Mouse (Mus musculus) monocyte, adult 2 months (primary cell): ENCODE data around the gene Mid1.

ENCODE experiments used
- DNase-seq, 2 experiments: peaks; one replicate each; pipeline ENCODE4 v3.0.0; 2022; ENCODE audit warnings: low spot score in 2 of 2, low read depth in 1 of 2

Gene Mid1

DNA sequence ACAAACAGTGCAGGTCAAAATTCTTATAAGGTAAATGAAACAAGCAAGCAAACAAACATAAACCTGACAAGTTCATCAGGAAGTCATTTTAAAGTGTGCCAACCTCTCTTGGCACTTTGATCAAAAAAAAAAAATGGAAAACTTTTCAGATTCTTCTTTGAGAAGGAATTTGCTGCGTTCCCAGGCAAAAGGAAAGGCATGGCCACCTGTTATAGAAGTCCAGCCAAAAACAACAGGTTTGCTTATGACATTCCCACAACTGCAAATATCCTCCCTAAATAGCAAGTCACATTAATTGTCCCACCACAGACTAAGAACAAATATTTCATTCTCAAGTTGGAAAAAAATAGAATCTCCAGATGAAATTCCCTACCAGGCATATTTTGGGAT is 197.2 kb downstream of the Mid1 start:
- DNase-seq, result no peak

DNA sequence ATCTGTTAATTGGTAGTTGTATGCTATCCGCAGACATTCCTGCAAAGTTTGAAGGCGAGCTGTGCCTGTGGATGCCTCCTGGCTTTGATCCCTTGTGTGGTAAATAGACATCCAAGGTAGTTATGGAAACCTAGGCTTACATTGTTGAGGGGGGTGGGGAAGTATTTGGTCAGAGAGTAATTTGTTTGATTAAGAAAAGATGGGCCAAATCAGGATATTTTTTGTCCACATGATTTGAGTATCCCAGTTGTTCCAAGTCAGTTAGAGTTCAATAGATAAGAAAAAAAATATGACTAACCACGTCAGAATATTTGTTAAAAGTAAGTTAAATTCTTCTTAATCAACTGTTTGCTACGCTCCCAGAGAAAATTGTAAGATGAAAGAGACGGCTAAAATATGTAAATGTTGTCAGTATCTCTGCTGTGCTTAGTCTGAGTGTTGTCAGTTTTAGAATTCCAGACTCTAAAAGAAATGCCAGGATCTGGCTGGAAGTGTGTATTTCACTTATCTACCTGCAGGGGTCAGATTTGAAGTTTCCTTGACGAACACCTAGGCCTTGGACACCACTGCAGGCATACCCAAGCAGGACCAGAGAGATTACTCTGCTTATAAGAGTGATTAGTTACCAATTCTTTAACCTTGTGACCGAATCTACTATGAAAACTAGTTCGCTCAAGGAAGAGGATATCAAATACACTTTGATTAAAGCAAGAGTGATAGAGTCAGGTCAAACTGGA is 198.7 kb downstream of the Mid1 start:
- no peak for DNase-seq

DNA sequence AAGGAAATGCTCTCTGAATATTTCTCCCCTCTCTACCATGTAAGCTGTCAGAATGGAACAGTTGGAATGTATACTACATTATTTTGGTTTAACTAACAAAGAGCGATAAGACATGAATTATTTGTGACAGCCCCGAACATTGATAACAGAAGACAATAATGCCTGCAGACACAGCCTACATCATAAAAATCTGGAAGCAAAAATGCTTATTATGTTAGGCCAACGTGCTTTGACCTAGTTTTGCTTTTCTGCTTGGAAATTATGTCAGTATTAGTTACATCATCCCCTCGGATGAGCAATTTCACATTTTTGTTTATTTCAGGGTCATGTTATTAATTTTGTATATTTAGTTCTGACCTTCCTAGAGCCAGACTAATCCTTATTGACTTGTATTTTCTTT is 205.5 kb downstream of the Mid1 start:
- no peak for DNase-seq

DNA sequence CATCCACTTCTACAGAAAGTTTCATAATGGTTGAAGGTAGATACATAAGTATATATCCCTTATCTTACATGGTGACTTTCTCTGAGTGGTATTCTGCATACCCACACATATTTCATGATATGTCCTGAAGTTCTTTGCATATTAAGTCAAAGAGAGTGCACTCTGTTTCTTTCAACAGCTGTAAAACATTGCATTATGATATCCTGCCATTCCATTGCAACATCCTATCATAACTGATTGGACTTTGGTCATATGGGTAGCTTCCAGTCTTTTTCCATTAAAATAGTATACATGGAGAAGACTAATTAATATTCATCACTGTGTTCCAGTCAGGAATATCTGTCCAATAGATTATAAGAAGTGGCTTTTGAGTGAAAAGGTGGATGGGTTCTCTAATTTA is 207.1 kb downstream of the Mid1 start:
- DNase-seq, result no peak

DNA sequence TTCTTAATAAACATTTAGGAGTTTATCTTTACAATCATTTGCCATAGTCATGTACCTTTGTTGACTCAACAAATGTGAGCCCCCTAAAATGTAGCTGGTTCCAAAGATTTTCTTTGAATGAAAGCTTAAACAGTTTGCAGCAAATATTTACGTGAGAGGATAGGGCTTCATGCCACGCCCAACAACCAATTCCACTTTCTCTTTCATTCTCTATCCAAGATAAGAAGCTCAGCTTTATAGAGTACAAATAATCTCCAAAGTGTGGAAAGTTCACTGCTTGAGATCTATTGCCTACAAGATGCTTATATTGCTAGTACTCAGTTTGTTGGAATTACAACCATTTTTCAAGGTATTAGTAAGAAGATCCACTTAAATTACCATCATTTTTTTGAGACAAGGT is 207.6 kb downstream of the Mid1 start:
- DNase-seq, result no peak

DNA sequence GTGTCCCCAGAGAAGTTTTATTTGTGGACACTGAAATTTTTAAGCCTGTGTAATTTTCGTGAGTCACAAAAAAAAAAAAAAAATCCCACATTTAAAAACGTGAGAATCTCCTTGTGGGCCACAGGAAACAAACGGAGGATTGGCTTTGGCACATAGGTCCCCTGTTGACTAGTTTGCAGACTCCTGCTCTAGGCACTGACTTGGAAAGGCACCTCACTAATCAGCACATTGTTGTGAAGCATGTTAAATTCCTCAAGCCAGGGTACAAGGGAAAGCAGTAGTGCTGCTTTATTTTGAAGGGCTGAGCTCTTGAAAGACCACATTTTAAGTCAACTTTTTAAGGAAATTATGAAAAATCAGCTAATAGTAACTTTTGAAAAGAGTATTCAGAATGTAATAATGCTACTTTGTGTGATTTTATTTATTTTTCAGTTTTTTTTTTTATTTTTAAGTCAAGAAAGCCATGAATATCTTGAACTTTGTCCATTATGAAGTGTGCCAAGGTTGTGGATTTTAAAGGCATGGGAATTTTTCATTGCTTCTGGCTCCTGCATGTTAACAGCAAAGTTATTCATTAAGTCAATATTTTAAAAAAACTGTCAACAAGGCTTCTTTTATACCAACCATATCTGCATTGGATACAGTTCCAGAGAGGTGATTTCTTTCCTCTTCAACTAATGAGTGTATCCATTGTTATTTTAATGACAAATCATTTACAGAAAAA is 214.4 kb downstream of the Mid1 start:
- DNase-seq, result no peak

DNA sequence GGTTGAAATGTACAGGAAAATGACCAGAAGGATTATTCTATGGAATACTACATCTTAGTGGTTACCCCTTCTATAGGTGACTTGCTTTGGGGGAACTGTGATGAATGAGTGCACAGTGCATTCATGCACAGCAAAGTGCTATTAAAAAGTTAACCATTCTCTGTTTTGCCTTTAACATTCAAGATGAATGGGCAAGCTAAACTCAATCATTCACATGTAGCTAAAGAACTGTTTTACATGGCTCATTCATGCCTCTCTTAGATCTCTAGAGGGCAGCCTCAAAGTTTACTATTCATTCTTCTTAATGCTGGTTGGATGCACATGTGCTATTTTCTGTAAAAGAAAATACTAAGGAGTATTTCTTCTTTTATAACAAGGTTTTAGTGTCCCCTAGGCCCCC is 217.9 kb downstream of the Mid1 start:
- DNase-seq, result no peak

DNA sequence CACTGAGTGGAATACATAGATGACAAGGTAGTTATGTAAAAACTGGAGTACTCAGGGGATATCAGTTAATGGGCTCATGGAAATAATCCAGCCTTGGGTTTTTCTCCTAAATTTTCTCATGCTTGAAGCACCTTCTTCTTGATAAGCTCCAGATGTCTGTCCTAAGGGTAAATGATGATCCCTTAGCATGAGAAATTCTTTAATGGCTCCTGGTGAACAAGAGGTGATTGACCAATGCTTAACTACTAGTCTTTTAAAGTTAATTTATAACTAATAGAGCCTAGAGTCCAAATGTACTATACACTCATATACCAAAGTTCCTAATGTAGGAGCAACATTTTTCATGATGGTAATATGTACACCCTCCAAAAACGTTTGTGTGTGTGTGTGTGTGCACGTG is 218.7 kb downstream of the Mid1 start:
- DNase-seq, result no peak

DNA sequence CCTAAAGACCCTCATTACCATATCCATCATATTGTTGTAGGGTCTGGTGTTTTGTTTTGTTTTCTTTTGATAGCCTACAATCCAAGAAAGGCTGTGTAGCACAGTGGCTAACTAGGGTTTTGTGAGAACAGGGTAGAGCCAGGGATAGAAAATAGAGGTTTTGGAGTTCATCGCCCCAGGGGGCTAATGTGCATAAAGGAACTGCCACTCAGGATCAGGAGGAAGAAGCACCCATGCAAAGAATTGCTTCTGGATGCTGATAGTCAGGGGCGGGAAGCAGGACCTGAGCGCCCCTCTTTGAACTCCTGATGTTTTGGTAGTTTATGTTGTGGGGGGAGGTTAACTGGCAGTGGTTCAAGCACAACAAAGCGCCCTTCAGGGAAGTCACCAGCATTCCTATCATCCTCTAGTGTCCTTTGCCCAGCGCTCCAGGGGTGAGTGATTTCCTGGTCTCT is 221.1 kb downstream of the Mid1 start:
- DNase-seq, result no peak

DNA sequence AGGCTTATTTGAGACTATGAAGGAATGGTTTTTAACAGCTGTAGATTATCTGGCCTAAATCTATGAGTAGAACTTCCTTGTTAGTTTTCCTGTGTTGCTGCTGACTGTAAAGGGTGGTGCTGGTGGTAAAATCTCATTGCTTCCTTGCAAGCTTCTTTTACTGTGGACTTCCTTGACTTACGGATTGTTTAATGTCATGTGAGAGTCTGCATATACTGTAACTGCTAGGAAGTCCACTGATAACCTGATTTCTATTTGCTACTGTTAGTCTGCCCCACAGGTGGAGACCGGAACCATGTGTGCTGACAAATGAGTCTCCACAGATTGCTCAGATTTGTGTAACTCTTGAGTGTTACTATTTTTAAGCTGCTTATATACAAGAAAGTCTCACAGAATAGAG is 224.9 kb downstream of the Mid1 start:
- DNase-seq, result no peak

DNA sequence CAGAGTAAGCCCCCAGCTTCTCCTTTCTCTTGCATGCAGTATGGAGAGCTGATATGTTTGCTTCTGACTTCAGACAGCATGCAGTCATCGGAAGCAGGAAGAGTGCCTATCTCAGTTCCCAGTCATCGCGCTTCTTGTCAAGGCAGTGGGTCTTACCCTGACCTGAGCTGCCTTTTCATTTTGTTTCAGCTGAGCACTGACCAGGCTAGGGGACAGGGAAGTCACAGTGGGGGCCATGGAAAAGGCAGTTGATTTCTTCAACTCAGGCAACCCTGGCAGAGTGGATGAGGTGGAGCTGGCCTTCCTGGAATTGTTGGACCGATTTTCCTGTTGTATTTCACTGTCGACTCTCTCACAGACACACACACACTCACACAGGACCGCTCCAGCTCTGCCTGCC is 230.7 kb downstream of the Mid1 start:
- DNase-seq, result no peak

DNA sequence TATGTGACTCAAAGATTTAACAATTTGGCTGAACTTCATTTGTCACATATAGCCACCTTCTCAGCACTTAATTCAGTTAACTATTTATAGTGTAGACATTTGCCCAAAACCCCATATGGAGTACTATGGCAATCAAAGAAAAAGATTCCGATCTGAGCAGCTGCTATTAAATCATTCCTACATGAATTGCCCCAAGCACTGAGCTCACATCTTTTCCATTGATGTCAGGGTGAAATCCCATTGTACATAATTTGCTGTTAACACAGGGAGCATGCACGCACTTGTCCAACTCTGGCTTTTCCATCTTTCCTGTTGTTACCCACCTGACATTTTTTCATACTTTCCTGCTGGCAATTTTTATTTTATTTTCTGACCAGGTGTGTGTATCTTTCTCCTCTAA is 237.5 kb downstream of the Mid1 start:
- no peak for DNase-seq

DNA sequence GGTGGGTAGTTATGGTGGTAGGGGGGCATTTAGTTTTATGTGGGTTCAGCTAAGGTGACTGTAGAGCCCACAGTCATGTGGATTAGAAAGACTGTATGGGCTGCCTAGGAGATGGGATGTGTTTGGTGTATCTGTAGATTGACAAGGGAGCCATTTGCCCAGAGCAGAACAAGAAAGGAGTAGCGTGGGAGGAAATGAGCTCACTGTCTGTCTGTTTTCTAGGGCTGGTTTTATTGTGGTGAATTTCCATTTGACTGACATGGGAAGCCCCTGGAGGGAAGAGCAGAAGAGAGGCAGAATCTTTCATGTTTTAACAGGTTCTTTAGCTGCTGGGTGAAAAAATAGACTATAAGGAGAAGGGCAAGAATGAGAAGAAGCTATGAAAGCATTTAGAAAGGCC is 238.4 kb downstream of the Mid1 start:
- DNase-seq, result no peak

DNA sequence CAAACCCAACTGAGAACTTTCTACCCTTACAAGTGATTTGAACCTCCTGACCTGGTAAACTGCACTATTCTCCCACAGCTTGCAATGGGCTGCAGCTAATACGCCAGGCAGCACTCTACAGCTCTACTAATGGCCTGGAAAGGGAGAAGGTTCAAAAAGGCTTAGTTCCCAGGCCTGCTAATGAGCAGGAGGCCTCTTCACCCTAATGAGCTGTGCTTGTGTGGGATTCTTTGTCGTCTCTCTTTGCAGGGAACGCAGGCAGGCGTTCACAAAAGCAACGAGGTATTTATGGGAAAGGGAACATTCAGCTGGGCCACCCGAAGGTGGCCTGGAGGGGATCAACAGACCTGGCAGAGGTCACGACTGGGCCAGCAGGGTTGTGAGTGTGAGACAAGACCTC is 240.6 kb downstream of the Mid1 start:
- no peak for DNase-seq

DNA sequence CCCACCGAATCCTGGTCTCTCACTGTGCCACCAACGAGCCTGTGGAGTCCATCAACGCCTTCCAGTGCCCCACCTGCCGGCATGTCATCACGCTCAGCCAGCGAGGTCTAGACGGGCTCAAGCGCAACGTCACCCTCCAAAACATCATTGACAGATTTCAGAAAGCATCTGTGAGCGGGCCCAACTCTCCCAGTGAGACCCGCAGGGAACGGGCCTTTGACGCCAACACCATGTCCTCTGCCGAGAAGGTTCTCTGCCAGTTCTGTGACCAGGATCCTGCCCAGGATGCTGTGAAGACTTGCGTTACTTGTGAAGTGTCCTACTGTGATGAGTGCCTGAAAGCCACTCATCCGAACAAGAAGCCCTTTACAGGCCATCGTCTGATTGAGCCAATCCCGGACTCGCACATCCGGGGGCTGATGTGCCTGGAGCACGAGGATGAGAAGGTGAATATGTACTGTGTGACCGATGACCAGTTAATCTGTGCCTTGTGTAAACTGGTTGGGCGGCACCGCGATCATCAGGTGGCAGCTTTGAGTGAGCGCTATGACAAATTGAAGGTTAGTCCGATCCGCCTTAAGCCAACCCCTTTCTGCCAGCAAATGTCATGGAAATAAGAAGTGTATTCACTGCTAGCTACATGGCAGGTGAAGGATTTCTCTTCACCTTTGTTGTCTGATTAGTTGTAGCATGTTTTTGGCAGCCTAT is 242.3 kb downstream of the Mid1 start:
- no peak for DNase-seq

DNA sequence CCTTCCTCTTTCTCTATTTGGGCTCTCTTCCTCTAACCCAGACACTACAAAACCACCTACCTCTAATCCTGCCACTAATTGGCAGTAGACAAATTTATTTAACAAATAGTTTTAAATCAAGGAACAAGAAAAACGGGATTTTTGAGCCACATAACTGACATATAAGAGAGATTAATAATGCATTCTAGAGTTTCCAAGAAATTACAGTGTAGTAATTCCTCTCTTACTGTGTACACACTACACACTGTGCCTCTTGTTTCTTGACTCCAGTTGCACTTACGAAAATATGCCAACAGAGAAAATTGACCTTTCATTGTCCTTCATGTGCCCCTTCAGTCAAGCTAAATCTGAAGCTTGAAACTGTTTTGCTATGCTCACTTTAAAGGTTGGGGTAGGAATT is 245.9 kb downstream of the Mid1 start:
- no peak for DNase-seq

DNA sequence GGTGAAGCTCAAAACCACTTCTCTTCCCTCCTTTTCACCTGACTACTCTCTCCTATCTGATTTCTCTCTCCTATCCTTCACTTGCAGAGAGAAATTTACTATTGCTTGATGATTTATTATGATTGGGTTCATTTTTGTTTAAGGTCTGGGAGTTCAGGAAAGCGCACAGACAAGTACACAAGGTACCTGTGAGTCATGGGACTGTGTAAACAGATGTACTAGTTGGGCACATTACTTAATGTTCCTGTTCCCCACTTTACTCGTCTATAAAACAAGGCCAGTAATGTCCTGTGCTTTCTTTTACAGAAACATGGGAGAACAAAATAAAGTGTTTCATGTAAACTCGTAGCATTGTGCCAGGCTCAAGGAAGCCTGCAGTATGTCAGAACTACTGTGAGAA is 248.2 kb downstream of the Mid1 start:
- DNase-seq, result no peak

DNA sequence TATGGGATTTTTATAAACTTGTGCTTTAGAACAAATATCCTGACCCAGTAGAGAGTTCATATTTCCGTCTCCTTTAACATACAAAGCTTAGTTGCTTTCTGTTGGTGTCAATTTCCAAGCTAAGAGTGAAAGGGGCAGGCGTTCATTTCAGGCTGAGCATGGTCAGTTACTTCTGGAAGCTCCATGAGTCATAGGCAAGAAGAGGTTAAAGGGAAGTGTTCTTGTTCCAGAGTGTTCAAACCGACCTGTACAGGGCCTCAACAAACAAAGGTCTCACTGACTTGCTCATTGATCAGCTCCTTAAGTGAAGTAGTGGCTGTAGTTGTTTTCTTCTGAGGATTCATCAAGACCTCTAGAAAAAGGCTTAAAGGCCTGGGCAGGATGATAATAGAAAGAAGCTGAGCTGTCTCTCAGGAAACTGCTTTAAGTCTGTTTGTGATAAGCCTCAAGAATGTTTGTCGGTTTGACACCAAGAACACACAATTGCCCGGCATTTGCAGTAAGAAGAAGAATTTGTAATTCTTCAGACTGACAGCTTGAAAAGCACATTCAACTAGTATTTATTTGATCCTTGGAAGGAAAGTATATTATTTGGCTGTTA is 252.2 kb downstream of the Mid1 start:
- DNase-seq, result no peak

DNA sequence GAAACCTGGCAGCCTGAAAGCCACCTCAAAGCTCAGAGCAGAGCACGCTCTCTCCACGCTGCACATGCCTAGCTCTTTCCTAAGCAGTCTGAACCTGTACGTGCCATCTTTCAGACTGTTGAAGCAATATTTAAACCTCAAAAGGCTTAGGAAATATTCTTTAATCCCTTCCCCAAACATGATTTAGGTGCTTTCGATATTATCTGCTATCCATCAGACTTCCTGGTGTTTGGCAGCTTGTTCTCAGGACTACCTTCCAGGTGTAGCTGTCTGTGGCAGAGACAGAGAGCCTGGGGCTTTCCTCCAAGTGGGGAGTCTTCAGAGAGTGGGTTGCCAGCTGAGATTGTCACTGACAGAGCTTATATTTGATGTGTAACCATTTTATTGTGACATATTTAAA is 255.5 kb downstream of the Mid1 start:
- no peak for DNase-seq

DNA sequence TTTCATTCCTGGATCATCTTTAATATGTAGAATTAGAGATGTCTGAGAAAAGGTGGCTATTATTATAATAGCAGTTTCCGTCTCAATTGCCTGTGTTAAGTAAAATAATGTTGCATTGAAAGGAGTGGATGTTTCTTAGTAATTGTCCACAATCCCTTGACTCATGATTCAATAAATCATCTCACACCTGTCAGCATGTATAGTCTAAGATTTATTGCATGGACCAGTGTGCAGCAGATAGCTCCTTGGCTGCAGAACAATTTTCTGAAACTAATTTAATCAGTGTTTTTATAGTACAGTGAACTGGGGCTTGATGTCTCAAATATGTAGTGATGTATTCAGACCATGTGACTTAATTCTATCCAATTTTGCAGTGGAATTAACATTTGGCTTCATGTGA is 265.6 kb downstream of the Mid1 start:
- DNase-seq, result no peak

DNA sequence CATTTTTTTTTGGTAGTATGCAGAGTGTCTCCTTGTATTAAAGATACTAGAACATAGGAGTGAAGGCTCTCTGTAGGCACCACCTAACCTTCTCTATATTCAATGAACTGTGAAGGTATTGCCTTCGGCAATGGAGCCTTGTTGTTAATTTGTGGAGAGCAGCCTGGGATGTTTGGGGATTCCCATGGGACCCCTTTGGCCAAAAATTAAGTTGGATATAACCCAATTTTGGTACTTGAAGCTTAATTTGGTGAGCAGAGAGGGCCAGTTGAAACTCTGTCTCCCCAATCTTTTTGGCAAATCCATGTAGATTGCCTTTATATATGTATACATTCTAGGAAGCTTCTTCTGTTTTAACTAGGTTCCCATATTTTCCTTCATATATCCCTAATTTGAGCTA is 284.3 kb downstream of the Mid1 start:
- no peak for DNase-seq

DNA sequence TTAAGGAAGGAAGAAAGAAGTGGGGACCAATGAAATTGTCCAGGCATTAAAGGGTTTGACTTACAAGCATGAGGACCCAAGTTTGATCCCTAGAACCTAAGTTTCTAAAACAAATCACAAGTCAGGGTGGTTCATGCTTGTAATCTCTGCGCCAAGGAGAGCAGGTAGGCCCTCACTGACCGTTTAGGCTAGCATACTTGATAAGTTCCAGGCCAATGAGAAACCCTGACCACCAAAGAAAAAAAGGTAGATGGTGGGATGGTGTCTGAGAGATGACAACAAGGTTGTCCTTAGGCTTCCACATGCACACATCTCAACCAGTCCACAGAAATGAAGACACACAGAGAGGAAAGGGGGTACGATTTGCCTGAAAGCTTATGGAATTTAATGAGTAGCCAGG is 284.8 kb downstream of the Mid1 start:
- DNase-seq, result peak in 1 of 2 experiments; percentile 2
